Comparison of ENCODE assay signal across 17 mouse cellular contexts in the genomic region with DNA sequence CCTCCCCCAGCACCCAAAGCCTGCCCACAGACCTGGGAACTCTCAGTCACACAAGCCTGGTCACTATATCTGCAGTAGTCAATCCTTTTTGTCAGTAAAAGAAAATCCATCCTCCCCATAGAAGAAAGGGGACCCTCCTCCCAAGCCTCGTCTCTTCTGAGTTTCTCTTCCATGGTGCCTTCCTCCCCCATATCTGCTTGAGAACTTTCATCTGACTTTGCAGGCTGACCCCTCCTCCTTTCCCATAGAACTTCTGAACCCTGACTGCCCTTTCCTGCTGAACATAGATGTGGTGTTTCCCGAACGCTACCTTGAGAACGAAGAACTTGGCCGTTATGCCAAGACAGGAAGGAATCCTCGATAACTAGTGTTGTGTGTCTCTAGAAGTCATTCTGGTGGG.
"Had no signal": no experiment of that assay in that cellular context is flagged by ENCODE, and none has a peak within 500 bp of the region (broad histone marks: within the 10 kb centered on the region; RNA-seq: fewer than 3 reads in every experiment).

No protein-coding gene starts in this region.

- H3K9me3 ChIP-seq: lung, embryonic 15.5 days; midbrain, embryonic 13.5 days; midbrain, embryonic 15.5 days; neural tube, embryonic 12.5 days; stomach, embryonic 15.5 days had no signal

- H3K27ac ChIP-seq: lung, embryonic 15.5 days; macrophage; midbrain, embryonic 13.5 days; midbrain, embryonic 15.5 days; neural tube, embryonic 12.5 days; stomach, embryonic 15.5 days; stomach, postnatal 0 days had no signal

- H3K36me3 ChIP-seq: lung, embryonic 15.5 days; midbrain, embryonic 13.5 days; midbrain, embryonic 15.5 days; neural tube, embryonic 12.5 days; stomach, embryonic 15.5 days had no signal

- H3K4me1 ChIP-seq: megakaryocyte, embryonic 14.5 days; midbrain, embryonic 13.5 days; midbrain, embryonic 15.5 days; neural tube, embryonic 12.5 days; stomach, embryonic 15.5 days had no signal

- ATAC-seq: lung, postnatal 0 days; midbrain, embryonic 13.5 days; midbrain, embryonic 15.5 days had no signal

- H3K4me2 ChIP-seq: lung, embryonic 15.5 days; midbrain, embryonic 11.5 days; midbrain, embryonic 13.5 days; midbrain, embryonic 15.5 days; neural tube, embryonic 12.5 days; stomach, embryonic 15.5 days had no signal

- H3K27me3 ChIP-seq: lung, embryonic 15.5 days; megakaryocyte, embryonic 14.5 days; midbrain, embryonic 13.5 days; midbrain, embryonic 15.5 days; neural tube, embryonic 12.5 days; stomach, embryonic 15.5 days had no signal

- DNase-seq: lung, adult 2 months; lung, postnatal 14 days; lung, postnatal 36 days; right cerebral cortex, postnatal 14 days; thymus, adult 2 months; thymus, postnatal 25 days; thymus, postnatal 4 days had no signal

- H3K9ac ChIP-seq: lung, embryonic 15.5 days; midbrain, embryonic 13.5 days; midbrain, embryonic 15.5 days; neural tube, embryonic 12.5 days; stomach, embryonic 15.5 days had no signal

- H3K4me3 ChIP-seq: lung, embryonic 15.5 days; megakaryocyte, embryonic 14.5 days; midbrain, embryonic 13.5 days; midbrain, embryonic 15.5 days; neural tube, embryonic 12.5 days; stomach, embryonic 15.5 days had no signal
